Mouse (Mus musculus) central nervous system, embryonic 18 days (tissue): ENCODE results near the gene Impdh1. TPM values are rescaled to one million over a fixed set of nuclear protein-coding genes. Genes with fewer than 3 reads are reported as not detected.

Experiments
- polyA plus RNA-seq: library from polyadenylated mRNA; depleted of rRNA; stranded (reverse); fragments of >200 nt; gene quantifications from 2 replicates; pipeline ENCODE4 v1.2.3, GENCODE M21; 2012; rRNA removed

The Impdh1 gene
- polyA plus RNA-seq: 70.6 and 76.8 TPM in 2 replicates

GRCm38 (mm10) chr6:29215881-29216501 is at the start of gene Impdh1:
Gene Impdh1, minus strand, starts transcription at chr6:29216364.

DNA sequence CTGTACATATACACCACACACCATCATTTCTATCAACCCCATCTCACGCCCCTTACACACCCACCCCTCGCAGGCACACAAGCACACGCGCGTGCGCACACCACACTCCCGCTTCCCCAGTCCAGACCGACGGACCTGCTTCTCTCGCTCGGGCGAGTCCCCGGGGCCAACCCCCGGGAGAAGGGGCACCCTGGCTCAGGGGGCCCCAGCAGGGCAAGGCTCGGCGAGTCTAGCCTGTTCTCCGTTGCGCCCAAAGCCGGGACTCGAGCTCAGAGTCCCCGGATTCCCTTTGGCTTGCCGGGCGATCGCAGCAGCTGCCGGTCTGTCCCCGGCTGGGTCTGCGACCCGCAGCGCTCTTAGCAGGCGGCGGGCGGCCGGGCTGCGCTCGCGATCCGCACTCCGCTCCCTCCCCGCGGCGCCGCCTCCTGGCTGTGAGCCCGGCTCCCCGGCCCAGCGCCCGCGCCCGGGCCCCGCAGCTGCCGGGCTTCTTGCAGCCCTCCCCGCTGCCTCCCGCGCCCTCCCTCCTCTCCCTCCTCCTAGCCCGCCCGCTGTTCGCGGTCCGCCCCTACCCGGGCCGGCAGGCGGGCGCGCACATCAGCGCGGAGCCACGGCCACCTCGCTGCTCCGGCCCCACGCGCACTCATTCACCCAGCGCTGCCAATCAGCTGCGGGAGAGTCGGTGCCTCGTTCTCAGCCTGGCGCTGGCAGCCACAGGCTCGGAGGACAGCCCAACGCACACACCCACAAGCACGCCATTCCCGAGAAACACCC is 37.1 kb downstream of the Impdh1 start, which contains the start of gene Prrt4:
Prrt4 (minus strand) TSS at position 697 of the 771 bp plus-strand sequence.

GRCm38 (mm10) chr6:29164314-29165244 is 51.6 kb downstream of the Impdh1 start, which contains the start of gene Rbm28:
Gene Rbm28, minus strand, starts transcription at chr6:29165006.

Other genes starting within 250 kb of the Impdh1 start
- gene Lep, start 156.1 kb downstream of the Impdh1 start, polyA plus RNA-seq: 0.01 TPM in 1 of 2 replicates, not detected in the other
- 80.4 and 88.8 TPM in 2 replicates for gene Rbm28, start 51.4 kb downstream of the Impdh1 start, polyA plus RNA-seq
- gene Prrt4, start 36.8 kb downstream of the Impdh1 start, polyA plus RNA-seq: 13.6 and 14.4 TPM in 2 replicates
- 31.5 and 35.4 TPM in 2 replicates for gene Hilpda, start 56.1 kb upstream of the Impdh1 start, polyA plus RNA-seq
- 2.3 and 2.4 TPM in 2 replicates for gene Fam71f2, start 63.2 kb upstream of the Impdh1 start, polyA plus RNA-seq
- not detected in 2 replicates for gene Fam71f1, start 102.8 kb upstream of the Impdh1 start, polyA plus RNA-seq
- 95.3 and 108 TPM in 2 replicates for gene Calu, start 131.7 kb upstream of the Impdh1 start, polyA plus RNA-seq
- 0.20 and 0.49 TPM in 2 replicates for gene Opn1sw, start 172.1 kb upstream of the Impdh1 start, polyA plus RNA-seq
- gene Ccdc136, start 179.9 kb upstream of the Impdh1 start, polyA plus RNA-seq: 59.2 and 64.4 TPM in 2 replicates
- gene Flnc, start 216.9 kb upstream of the Impdh1 start, polyA plus RNA-seq: 2.1 and 3.3 TPM in 2 replicates